Mouse (Mus musculus): ENCODE results near the gene Kcnq2.

GRCm38 (mm10) chr2:181043437-181043836, 91.7 kb downstream of the Kcnq2 start, which contains the start of gene Chrna4:
- TF ChIP-seq CTCF (IDR thresholded peaks at IDR 0.05; ENCODE audit: insufficient read depth, low read depth, low read length) (no peak), POLR2A (IDR thresholded peaks at IDR 0.05; ENCODE audit: insufficient read depth, low read depth, low read length) (no peak)
